Mouse (Mus musculus) cerebellum, postnatal 14 days (tissue): ENCODE measurements at regions not wholly inside any gene's neighbourhood (a gene's known extent, or its start where the extent isn't known, plus 50 kb on each side); places are given as distances from the start of the nearest gene placed in this dataset.
A peak's percentile ranks its signal among the peaks of the same experiment; 100 is the strongest.

Experiments
- DNase-seq, 2 experiments: peaks; one replicate each; pipeline ENCODE4 v3.0.0; 2021; ENCODE audit warnings: mixed read lengths in 2 of 2

GRCm38 (mm10) chr3:139888537-139888936 is 683.0 kb downstream of the Stpg2 start:
- DNase-seq: no peak

DNA sequence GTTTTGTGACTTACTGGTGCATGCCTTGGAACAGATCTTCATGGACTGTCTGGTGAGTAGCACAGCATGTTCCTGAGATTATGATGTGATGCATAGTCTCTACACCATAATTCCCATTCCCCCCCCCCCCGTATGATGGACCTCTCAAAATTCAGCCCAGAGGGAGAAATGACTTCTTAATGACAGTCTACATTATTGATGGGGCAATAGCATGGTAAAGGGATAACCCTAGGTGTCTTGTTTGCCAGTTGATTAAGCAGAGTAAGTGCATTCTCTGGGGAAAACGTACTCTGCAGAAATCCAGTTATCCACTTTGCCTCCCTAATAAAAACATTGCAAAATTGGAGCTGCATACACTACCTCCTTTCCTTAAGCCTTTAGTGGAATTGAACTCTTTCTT is 684.7 kb downstream of the Stpg2 start:
- DNase-seq: no peak

GRCm38 (mm10) chr3:139897894-139898293 is 692.4 kb downstream of the Stpg2 start:
- DNase-seq: no peak

GRCm38 (mm10) chr3:139899213-139899612 is 693.7 kb downstream of the Stpg2 start:
- peak in 1 of 2 experiments; percentile 51 for DNase-seq

DNA sequence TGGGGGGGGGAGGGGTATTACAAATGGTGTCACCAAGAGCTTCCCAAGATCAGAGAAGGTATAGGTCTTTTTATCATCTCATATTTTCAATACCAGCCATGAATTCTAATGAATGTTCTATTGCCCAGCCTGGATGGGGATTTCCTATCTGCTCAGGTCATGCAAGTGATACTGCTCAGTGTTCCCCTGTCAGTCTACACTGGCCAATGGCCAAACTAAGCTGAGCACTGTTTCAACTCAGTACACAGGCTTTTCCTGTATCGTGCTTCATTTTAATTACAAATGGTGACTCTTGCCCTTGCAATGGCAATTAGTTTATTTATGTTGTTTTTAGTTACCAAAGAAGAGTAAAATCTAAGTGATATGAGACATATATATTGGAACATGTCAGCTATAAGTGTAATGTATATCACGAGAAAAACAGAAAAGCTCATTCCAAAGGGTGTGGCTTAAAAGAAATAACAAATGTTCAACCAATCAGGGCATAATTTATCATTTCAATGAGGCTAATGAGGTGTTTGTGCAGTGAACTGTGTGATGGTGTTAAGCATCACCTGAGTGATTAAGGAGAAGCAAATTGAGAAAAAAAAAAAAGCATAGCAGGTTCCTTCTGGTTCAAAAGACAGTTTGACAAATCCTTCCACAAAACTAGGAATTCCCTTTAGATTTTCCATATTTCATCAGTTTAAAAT is 708.3 kb downstream of the Stpg2 start:
- no peak for DNase-seq

DNA sequence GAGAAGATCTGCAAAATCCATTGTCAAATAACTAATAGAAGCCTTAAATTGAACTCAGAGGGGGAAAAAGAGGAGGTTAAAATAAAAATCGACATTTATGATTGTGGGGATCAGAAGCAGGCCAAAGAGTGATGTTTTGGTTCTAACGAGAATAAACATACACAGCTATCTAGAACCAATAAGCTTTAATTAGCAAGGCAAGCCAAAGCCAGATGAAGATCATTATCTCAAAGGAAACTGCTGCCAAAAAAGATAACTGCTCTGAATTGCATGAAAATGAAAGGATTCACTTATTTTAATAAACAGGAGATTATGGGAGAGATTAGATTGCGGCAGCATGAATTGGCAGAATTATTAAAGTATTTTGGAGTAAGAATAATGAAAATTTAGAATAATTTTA is 716.8 kb downstream of the Stpg2 start:
- no peak for DNase-seq

GRCm38 (mm10) chr3:139933039-139933438 is 727.5 kb downstream of the Stpg2 start:
- peak; percentile 73 to 80 for DNase-seq

DNA sequence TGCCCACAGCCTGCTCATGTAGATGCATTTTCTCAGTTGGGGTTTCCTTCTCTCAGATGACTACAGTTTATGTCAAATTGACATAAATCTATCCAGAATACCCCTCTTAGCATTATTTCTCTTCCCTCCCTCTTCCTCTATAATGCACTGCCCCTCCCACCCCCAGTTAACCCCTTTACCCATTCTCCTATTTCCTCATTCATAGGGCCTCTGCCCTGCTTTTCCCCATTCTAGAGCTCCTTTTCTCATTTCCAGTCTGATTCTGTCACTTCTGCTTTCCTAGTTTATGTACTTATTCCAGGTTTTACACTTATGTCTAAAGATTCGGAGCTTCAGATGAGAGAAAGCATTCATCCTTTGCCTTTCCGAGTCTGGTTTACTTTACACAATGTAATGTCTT is 740.7 kb downstream of the Stpg2 start:
- DNase-seq: no peak

DNA sequence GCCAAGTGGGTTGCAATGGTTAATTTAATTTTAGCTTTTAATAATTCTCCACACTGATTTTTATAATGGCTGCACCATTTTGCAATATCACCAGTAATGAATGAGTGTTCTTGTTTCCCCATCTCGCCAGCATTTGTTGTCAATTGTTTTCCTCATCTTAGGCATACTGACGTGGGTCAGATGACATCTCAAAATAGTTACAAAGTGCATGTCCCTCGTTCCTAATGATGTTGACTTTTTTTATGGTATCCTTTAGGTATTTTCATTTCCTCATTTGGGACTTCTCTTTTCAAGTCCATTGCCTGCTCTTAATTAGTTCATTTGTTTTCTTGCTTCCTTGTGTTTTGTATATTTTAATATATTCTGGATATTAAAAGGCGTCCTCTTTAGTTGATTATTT is 741.8 kb downstream of the Stpg2 start:
- DNase-seq: no peak

GRCm38 (mm10) chr3:139949096-139949495 is 743.6 kb downstream of the Stpg2 start:
- peak; percentile 53 to 70 for DNase-seq

DNA sequence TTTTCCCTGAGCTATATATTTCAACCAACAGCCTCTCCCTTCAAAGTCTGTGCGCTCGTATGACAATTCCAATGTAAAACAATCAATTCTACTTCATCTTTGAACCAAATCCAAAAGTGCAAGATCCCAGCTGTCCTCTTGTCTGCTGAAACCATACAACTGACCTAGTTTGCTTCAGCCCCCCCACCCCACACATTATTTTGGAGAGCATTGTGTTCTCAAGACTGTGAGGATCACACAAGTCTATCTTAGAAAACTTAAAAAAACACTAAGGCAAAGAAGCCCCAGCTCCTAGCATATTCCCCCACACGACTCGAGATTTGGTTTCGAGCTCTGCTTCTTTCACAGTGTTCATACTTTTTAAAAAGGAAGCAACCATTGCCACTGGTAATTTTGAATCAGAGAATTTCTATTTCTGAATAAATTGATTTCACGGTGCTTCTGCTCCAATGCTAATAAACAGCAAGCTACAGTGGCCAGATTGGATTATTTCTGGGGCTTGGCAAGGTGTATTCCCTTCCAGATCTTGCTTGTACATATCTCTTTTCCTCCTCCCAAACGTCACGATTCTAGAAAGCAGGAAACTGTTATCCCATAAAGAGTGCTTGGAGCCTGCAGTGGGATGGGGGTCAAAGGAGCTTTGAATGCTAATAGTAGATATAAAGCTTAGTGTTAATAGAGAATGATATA is 744.7 kb downstream of the Stpg2 start:
- DNase-seq: peak; percentile 78 to 83

GRCm38 (mm10) chr3:139951516-139951915 is 746.0 kb downstream of the Stpg2 start:
- peak; percentile 48 to 63 for DNase-seq

GRCm38 (mm10) chr3:139978172-139978571 is 772.7 kb downstream of the Stpg2 start:
- no peak for DNase-seq

DNA sequence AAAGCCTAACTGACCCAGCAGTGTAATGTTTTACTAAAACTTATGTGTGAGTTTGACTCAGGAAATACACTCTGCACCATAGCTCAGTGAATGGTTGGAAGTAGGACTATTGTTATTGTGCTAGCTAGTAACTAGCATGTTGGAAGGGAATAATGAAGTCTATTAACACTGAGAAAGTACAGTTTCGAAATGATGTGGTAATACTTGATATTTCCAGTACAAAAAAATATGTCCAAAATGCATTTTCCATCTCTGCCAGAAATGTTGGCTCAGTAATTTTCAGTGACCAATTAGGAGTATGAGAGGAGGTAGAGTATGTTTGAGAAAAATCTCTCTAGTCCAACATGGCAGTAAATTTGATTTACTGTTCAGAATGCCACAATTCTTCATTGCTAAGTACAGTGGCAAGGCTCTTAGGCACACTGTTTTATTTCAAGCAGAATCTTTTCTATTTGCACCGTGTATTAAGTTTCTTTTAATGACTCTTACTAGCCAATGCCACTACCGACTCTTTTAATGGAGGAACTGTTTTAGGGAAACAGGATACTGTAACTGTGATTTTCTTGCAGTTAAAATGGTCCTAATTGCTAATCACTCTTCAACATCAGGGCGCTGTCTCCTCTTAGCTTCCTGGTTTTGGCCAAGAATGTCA is 780.5 kb downstream of the Stpg2 start:
- no peak for DNase-seq

GRCm38 (mm10) chr3:139988938-139989337 is 783.4 kb downstream of the Stpg2 start:
- no peak for DNase-seq

- no peak for DNase-seq
Observed at GRCm38 (mm10) chr3:139989380-139989779, 783.9 kb downstream of the Stpg2 start.

DNA sequence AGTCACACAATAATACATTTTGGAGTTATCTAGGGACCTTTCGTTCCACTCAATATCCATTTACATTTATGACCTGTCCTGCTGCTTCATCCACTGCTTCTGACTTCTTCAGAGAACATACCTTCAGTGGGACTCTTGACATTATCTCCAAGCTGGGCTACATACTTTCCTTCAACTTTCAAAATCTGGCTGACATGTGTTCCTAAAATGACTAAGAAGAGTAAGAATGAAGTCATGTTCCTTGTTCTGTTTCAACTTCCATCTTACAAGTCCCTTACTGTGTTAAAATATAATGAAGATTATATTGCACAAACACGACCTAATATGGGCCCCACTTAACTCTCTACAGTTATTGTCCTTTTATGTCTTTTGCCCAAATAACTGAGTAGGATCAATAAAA is 807.0 kb downstream of the Stpg2 start:
- DNase-seq: no peak

DNA sequence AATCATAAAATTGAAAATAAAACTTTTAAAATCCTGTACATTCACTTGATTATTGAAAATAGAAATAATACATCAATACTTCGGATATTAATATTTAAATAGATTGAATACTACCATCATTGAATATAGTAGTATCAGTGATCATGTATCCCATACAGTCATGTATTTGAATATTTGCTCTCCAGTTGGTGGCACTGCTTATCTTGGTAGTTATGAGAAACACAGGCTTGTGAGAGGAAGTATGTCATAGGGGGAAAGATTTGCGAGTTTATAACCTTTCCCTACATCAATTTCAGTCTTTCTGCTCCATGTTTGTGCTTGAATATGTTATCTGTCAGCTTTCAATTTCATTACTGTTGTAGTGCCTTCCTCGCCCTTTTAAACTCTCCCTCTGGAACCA is 828.6 kb downstream of the Stpg2 start:
- no peak for DNase-seq

- no peak for DNase-seq
Observed at GRCm38 (mm10) chr3:140035142-140035541, 829.6 kb downstream of the Stpg2 start.

- DNase-seq: peak in 1 of 2 experiments; percentile 11
Observed at GRCm38 (mm10) chr3:140044898-140045297, 839.4 kb downstream of the Stpg2 start.

GRCm38 (mm10) chr3:140054634-140055033 is 849.1 kb downstream of the Stpg2 start:
- no peak for DNase-seq

GRCm38 (mm10) chr3:140057962-140058631 is 852.6 kb downstream of the Stpg2 start:
- DNase-seq: no peak

DNA sequence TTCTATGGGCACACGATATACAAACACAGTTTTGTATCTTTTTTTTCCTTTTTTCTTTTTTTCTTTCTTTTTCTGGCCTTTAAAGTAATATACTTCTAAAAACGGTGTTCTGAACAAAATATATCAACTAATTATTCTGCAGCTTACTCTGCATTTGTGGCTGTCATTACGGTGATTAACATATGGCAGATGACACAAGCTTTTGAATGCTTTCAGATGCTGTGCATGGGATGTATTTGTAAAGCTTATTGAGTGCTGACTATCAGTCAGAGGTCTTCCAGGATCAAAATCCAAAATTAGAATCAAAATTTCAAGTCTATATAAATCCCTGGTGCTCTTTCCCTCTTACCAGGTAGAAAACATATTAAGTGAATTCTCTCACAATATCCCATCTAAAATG is 853.6 kb downstream of the Stpg2 start:
- DNase-seq: no peak
